Mouse (Mus musculus) left cerebral cortex, postnatal 10 days (tissue): ENCODE measurements at regions not wholly inside any gene's neighbourhood (a gene's known extent, or its start where the extent isn't known, plus 50 kb on each side); places are given as distances from the start of the nearest gene placed in this dataset.
"Not testable (repeated sequence)": the region's sequence is repeated elsewhere in the genome, so short reads cannot be mapped to it uniquely, and the experiment has no call there.

Source experiments
- DNase-seq, 2 experiments: peaks; one replicate each; pipeline ENCODE4 v3.0.0; 2021 to 2022; ENCODE audit warnings: low spot score in 2 of 2, mixed read lengths in 1 of 2; ENCODE audit errors: extremely low spot score in 1 of 2
- intact Hi-C: fragments of 180-260 bp; cut with DNase I; formaldehyde crosslinking; loops from one replicate; pipeline ENCODE4 v1.15.1; 2025

DNA sequence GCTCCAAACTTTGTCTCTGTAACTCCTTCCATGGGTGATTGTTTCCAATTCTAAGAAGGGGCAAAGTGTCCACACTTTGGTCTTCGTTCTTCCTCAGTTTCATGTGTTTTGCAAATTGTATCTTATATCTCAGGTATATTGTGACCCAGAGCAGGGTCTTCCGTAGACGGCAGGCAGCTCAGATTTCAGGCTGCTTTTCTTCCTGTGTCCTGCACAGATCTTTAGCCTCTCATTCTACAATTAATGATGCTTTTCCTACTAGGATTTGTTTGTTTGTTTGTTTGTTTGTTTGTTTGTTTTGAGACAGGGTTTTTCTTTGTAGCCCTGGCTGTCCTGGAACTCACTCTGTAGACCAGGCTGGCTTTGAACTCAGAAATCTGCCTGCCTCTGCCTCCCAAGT is 69.0 kb upstream of the Cpsf6 start:
- not testable (repeated sequence) for DNase-seq

GRCm38 (mm10) chr10:117447626-117448025 is 67.8 kb upstream of the Cpsf6 start:
- intact Hi-C loops = no loop called here

More for the DNA sequence above, 69.0 kb upstream of the Cpsf6 start:
- intact Hi-C loops = not testable (repeated sequence)

DNA sequence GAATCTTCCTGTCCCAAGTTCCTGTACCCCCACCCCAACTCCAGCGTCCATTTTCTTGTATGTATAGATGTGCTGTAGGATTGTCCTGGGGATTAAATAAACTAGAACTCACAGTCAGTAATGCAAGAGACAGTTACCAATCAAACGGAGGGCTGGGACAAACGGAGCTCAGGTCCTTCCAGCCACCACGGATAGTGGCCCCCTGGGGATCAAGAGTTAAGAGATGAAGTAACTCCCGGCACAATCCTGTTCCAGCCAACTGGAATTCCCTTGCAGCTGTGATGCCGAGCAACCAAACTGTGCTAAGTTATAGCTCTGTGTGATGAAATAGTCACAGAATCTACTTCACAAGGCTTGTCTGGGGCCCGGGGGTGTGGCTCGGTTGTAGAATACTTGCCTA is 67.4 kb upstream of the Cpsf6 start:
- intact Hi-C loops = no loop called here
- DNase-seq = no peak

More at GRCm38 (mm10) chr10:117447626-117448025, 67.8 kb upstream of the Cpsf6 start:
- no peak for DNase-seq

- intact Hi-C loops = no loop called here
- no peak for DNase-seq
Observed at GRCm38 (mm10) chr10:117446776-117447175, 67.0 kb upstream of the Cpsf6 start.

DNA sequence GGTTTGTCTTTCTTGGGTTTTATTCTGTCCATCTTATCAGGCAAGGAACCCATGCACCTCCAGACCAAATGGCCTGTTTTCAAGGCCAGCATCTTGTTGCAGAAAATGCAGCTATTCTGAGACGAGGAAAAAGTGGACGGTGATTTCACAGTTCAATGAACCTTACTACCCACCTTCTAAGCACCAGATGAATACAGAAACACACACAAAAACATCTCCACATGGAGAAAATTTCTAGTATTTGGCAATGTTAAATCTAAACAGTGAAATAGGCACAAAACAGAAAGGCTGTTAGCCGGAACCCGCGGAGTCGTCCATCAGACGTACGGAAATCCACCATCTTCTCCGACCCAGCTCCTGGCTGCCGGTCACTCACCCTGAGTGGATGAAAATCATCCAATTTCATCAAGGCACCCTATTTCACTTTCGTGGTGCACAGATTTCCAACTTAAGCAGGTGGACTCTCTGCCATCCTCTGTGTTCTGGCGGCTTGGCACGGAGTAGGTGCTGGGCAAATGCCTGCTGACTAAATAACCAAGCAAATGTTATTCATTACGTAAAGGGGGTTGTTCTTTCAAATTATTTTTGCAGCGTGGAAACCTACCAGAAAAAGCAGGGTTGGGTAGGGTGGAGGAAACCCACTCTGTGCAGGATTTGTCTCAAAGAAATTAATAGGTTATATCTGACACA is 66.1 kb upstream of the Cpsf6 start:
- no peak for DNase-seq
- intact Hi-C loops = no loop called here

DNA sequence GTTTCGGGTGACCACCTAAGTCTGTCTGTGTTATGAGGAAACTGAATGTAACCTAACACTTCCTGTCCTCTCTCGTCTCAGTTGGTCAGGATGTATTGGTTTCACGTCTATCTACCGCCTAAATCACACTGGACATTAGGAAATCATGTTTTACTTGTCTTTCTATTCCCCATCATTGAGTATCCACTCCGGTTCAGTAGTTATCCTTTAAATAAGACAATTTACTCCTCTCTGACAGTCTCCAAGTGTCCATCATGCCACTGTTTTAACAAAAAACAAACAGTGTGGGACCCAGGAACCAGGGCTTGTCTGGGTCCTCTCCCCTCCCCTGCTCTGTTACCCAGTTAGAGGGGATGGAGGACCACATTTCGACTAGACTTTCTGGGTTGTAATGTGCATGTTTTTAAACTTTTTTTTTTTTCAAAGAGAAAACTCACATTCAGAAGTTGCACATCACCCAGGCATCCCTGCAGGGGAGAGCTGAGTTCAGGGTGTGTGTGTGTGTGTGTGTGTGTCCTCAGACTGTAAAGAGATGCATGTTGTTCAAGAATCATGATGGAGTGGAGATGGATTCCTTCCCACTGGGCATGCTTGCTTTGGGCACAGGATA is 65.5 kb upstream of the Cpsf6 start:
- intact Hi-C loops = no loop called here
- no peak for DNase-seq

GRCm38 (mm10) chr10:117444761-117445160 is 64.9 kb upstream of the Cpsf6 start:
- DNase-seq = no peak
- intact Hi-C loops = no loop called here

DNA sequence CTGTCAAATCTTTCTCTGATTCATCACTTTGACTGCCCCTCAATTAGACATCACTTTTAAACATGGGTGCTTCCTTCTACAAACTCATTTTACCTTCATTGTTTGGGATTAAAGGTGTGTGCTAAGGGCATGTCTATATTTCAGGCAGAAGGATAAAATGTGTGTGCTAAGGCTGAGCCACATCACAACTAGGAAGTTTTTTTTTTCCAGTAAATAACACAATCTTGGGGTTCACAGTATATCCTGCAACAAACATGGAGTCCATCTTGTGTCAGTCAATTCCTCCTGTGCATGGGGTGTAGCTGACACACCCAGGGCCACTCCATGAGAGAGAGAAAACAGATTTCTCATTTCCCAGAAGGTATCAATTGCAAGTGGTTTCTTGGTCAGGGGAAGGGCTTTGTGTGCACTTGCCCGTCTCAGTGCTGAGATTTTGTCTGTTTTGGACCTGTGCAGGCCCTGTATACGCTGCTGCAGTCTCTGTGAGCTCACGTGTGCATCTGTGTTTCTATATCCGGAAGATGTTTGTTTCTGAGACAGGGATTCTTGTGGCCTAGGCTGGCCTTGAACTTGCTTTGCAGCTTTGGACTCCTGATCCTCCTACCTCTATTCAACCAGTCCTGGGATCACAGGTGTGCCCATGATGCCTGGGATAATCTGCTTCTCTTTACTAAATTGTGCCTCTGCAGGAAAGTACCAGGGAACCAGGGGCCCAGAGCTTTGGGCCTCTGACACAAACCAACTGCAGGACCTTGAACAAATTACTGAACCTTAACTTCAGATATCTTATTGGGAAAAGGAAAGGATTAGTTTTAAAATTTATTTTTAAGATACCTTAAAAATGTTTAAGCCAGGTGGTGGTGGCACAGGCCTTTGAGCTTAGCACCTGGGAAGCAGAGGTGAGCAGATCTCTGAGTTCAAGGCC is 63.9 kb upstream of the Cpsf6 start:
- DNase-seq = no peak
- intact Hi-C loops = no loop called here

- intact Hi-C loops = no loop called here
- no peak for DNase-seq
Observed at GRCm38 (mm10) chr10:117441979-117442803, 62.4 kb upstream of the Cpsf6 start.

- no peak for DNase-seq
- intact Hi-C loops = no loop called here
Observed at GRCm38 (mm10) chr10:117441121-117441978, 61.5 kb upstream of the Cpsf6 start.

- DNase-seq = no peak
- intact Hi-C loops = no loop called here
Observed at GRCm38 (mm10) chr10:117440225-117440976, 60.6 kb upstream of the Cpsf6 start.

DNA sequence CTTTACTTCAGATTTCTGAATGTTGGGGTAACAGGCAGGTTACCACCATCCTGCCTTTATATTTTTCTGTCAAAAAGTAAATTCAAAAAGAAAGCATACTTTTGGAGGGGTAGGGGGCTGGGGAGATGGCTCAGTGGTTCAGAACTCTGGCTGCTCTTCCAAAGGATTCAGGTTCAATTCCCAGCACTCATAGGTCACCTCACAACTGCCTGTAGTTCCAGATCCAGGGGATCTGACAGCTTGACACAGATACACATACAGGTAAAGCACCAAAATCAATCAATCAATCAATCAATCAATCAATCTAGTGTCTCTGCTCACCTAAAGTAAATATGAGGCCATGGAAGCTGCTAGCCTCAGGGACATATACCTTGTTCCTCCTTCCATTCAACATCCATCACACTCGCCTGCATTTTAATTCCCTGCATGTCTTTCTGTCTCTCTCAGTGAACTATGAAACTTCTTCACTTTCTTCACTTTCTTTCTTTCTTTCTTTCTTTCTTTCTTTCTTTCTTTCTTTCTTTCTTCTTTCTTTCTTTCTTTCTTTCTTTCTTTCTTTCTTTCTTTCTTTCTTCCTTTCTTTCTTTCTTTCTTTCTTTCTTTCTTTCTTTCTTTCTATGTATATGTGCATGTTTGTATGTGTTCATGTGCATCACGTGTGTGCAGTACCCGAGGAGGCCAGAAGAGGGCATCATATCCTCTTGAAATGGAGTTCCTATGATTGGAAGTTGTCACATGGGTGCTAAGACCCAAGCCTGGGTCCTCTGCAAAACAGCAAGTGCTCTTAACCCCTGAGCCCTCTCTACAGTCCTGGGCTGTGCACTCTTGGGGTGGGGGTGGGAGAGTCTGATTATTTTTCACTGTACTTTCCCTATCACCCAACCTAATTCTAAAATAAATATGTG is 59.6 kb upstream of the Cpsf6 start:
- intact Hi-C loops = loop anchor here (5.0 kb wide), 1 partner anchor 212 kb away; no protein-coding TSS in a partner anchor
- no peak for DNase-seq

GRCm38 (mm10) chr10:117438614-117439193 is 58.9 kb upstream of the Cpsf6 start:
- intact Hi-C loops = loop anchor here (5.0 kb wide), 1 partner anchor 211 kb away; no protein-coding TSS in a partner anchor
- no peak for DNase-seq

GRCm38 (mm10) chr10:117437970-117438369 is 58.2 kb upstream of the Cpsf6 start:
- intact Hi-C loops = loop anchor here (5.0 kb wide), 1 partner anchor 211 kb away; no protein-coding TSS in a partner anchor
- no peak for DNase-seq

DNA sequence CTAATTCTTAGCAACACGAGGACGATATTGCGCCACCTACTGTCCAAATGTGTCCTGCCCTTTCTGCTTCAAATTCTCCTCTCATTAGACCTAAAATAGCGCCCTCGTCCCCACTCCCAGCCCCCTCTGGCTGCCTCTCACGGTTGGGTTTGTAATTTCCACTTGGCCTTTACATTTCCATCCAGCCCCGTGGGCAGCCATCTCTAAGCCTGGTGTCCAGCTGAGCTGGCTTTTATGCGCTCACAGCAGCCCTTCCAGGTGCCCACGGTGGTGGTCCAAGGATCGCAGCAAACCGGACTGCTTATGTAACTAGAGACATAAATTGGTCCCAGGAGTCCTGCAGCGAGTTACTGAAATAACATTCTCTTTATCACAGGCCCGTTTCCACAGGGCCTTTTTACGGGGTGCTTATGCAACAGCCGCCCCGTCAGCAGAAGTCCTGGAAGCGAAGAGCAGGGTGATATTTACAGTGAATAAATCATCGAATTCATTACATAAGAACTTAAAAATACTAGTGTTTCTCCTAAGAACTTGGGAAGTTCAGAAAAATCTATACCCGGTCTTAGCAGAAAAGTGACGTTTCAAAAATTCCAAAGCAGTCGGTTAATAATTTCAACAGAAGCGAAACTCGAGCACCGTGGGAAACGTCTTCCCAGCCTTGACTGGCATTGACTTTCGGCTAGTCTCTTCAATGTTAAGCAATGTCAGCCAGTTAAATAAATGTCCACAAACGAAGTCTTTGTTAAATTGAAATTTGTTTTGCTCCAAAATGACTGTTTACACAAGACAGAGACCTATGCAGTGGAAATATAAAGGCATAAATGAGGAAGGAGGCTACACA is 57.3 kb upstream of the Cpsf6 start:
- intact Hi-C loops = loop anchor here (5.0 kb wide), 1 partner anchor 210 kb away; no protein-coding TSS in a partner anchor
- no peak for DNase-seq
